Mouse (Mus musculus) bone marrow, adult 2 months (tissue): ENCODE data around the gene Hcn1.

Experiments used
- CTCF ChIP-seq: fragments of 200-500 bp; IDR thresholded peaks from 2 replicates; pipeline ENCODE4 v1.5.1; 2011; ENCODE audit warnings: low read length, control low read depth; ENCODE audit not compliant: control insufficient read depth, insufficient read depth
- POLR2A ChIP-seq: fragments of 200-500 bp; IDR thresholded peaks from 2 replicates; pipeline ENCODE4 v1.6.1; 2011; ENCODE audit warnings: low read depth, mild to moderate bottlenecking, control low read depth, low read length, borderline replicate concordance; ENCODE audit not compliant: control insufficient read depth

DNA sequence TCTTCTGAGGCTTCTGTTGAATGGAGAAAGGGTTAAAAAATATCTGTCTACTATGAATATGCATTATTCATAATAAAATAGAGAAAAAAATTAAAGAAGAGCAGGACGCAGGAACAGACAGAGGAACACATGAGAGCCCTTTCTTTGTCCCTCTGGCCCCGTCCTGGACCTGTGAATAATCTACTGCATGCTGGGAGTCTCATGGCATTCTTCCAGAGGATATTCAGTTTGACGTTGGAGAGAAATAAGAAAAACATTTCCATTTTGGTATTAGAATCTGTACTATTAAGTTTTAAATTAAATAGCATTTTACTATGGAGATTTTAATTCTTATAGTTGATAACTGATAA, 7.0 kb upstream of the Hcn1 start:
- TF ChIP-seq CTCF (no peak), POLR2A (no peak)
